Mouse (Mus musculus): Measurements from ENCODE around the gene Slc12a5.

DNA sequence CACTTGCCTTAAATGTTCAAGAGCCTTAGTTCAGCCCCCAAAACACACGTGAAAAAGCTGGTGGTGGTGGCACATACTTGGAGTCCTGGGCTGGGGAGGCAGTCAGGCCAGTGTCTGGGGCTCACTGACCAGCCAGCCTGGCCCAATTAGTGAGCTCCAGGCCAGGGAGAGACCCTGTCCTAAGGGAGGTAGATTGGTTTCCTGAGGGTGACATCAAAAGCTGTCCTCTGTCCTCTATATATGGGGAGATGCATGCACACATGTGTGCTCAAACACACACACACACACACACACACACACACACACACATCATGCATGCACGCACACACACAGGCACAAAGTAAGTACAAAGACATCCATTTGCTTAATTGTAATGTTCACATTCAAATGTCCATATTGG lies 83.1 kb downstream of the Slc12a5 start:
- no peak for TF ChIP-seq CTCF (IDR thresholded peaks at IDR 0.05)
- TF ChIP-seq EP300 (IDR thresholded peaks at IDR 0.05) = no peak
